Comparison of ENCODE assay signal across 10 mouse cellular contexts in the genomic region with DNA sequence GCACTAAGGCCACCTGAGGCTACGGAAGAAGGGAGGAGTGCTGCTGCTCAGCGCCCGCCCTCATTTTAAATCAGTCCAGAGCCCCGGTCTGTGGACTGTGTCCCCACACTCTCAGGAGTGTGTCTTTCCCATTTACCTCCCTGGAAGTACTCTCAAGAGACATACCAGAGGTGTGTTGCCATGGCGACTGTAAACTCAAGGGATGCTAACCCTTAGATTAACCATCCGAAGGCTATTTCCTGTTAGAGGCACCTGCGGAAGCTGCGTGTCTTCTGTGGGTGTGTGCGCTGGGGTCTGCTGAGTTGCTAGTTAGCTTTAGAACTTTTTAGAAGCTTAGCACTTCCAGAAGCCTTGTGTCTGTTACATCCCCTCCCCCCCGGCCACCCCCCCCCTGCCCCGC.
DNase-seq lines count a peak whose midpoint lies in the region; ATAC-seq and TF ChIP-seq lines count a peak whose summit lies in the region.
"Had no signal": no experiment of that assay in that cellular context is flagged by ENCODE, and none has a peak within 500 bp of the region (broad histone marks: within the 10 kb centered on the region; RNA-seq: fewer than 3 reads in every experiment).

No protein-coding gene starts in this region.

- no peak overlapping the region for H3K9ac ChIP-seq in intestine, embryonic 14.5 days (ENCODE audit: low read length)
- no peak overlapping the region for H3K9ac ChIP-seq in intestine, embryonic 16.5 days (ENCODE audit: low read depth, low read length)
- no peak overlapping the region for H3K9ac ChIP-seq in forebrain, embryonic 15.5 days (replicated peaks)
- H3K9ac ChIP-seq: midbrain, embryonic 12.5 days had no signal

- WGBS in intestine, embryonic 14.5 days, result 50% methylated on average over 11 of the region's 11 CpGs
- WGBS in intestine, embryonic 16.5 days, result 55% methylated on average over 11 of the region's 11 CpGs
- 32% methylated on average over 11 of the region's 11 CpGs for WGBS in bone marrow, adult 2 months
- 62% methylated on average over 11 of the region's 11 CpGs for WGBS in forebrain, embryonic 15.5 days

- H3K9me3 ChIP-seq in intestine, embryonic 14.5 days (ENCODE audit: control insufficient read depth, low read length), result no peaks in the 10 kb centered on the region
- no peaks in the 10 kb centered on the region for H3K9me3 ChIP-seq in intestine, embryonic 16.5 days (ENCODE audit: control insufficient read depth, low read length)
- no peaks in the 10 kb centered on the region for H3K9me3 ChIP-seq in forebrain, embryonic 15.5 days
- H3K9me3 ChIP-seq: midbrain, embryonic 12.5 days had no signal

- intact Hi-C loops in left cerebral cortex, postnatal 4 days (cut with DNase I), result loop anchor here (2.0 kb wide), 1 partner anchor 108 kb away; a partner anchor contains a TSS

- no peak overlapping the region for H3K27ac ChIP-seq in intestine, embryonic 14.5 days (ENCODE audit: low read depth)
- H3K27ac ChIP-seq in intestine, embryonic 16.5 days (ENCODE audit: low read length), result no peak overlapping the region
- peak overlapping the region; percentile 5; the same call in 1 of the 2 replicates for H3K27ac ChIP-seq in bone marrow, adult 2 months (ENCODE audit: control insufficient read depth, insufficient read depth, low read depth, low read length, poor library complexity)
- no peak overlapping the region for H3K27ac ChIP-seq in forebrain, embryonic 15.5 days (replicated peaks)
- H3K27ac ChIP-seq: gastrocnemius, adult 2 months; midbrain, embryonic 12.5 days had no signal

- no peaks in the 10 kb centered on the region for H3K36me3 ChIP-seq in intestine, embryonic 14.5 days (ENCODE audit: control insufficient read depth, insufficient read depth, low read length)
- H3K36me3 ChIP-seq in intestine, embryonic 16.5 days (ENCODE audit: control insufficient read depth, insufficient read depth, low read length), result no peaks in the 10 kb centered on the region
- H3K36me3 ChIP-seq in forebrain, embryonic 15.5 days, result no peaks in the 10 kb centered on the region
- H3K36me3 ChIP-seq: midbrain, embryonic 12.5 days had no signal

- DNase-seq in intestine, embryonic 14.5 days (ENCODE audit: low spot score), result no peak
- DNase-seq in CD4-positive helper T cell, adult 2 months (ENCODE audit: low read depth, low spot score), result peak; percentile 58
- DNase-seq in naive thymus-derived CD4-positive, alpha-beta T cell, adult 2 months (ENCODE audit: low read depth), result peak; percentile 52
- no peak for DNase-seq in left cerebral cortex, postnatal 4 days

- H3K4me3 ChIP-seq in intestine, embryonic 14.5 days (ENCODE audit: low read depth, low read length), result no peak overlapping the region
- no peak overlapping the region for H3K4me3 ChIP-seq in intestine, embryonic 16.5 days (ENCODE audit: low read length)
- no peak overlapping the region for H3K4me3 ChIP-seq in bone marrow, adult 2 months (replicated peaks; ENCODE audit: control insufficient read depth, low read depth, low read length)
- no peak overlapping the region for H3K4me3 ChIP-seq in forebrain, embryonic 15.5 days
- H3K4me3 ChIP-seq: gastrocnemius, adult 2 months; midbrain, embryonic 12.5 days had no signal

- peak; percentile 52; the same call in 1 of the 2 replicates for ATAC-seq in intestine, embryonic 14.5 days (replicated peaks; ENCODE audit: low FRiP score, low TSS enrichment, low read depth)
- ATAC-seq in intestine, embryonic 16.5 days, result no peak
- no peak for ATAC-seq in cerebellum, adult (ENCODE audit: insufficient number of reproducible peaks, low FRiP score, low TSS enrichment)
- no peak for ATAC-seq in forebrain, embryonic 15.5 days (replicated peaks)

- no peak for TF ChIP-seq CTCF in bone marrow, adult 2 months (IDR thresholded peaks at IDR 0.05; ENCODE audit: control insufficient read depth, insufficient read depth, low read length)

- H3K4me1 ChIP-seq in intestine, embryonic 14.5 days (replicated peaks; ENCODE audit: control insufficient read depth, insufficient read depth, low read length), result peaks cover 8% of the 10 kb centered on the region; the same call in 1 of the 2 replicates
- H3K4me1 ChIP-seq in intestine, embryonic 16.5 days (ENCODE audit: control insufficient read depth, insufficient read depth, low read length), result no peaks in the 10 kb centered on the region
- H3K4me1 ChIP-seq in bone marrow, adult 2 months (ENCODE audit: control insufficient read depth, insufficient read depth, low read length), result peaks cover 4% of the 10 kb centered on the region; the same call in 1 of the 2 replicates
- no peaks in the 10 kb centered on the region for H3K4me1 ChIP-seq in forebrain, embryonic 15.5 days
- H3K4me1 ChIP-seq: midbrain, embryonic 12.5 days had no signal

- no peaks in the 10 kb centered on the region for H3K27me3 ChIP-seq in intestine, embryonic 14.5 days (replicated peaks; ENCODE audit: control insufficient read depth, insufficient read depth, low read length)
- H3K27me3 ChIP-seq in intestine, embryonic 16.5 days (replicated peaks; ENCODE audit: control insufficient read depth, insufficient read depth, low read length), result no peaks in the 10 kb centered on the region
- H3K27me3 ChIP-seq in forebrain, embryonic 15.5 days, result no peaks in the 10 kb centered on the region
- H3K27me3 ChIP-seq: midbrain, embryonic 12.5 days had no signal

- TF ChIP-seq POLR2A in bone marrow, adult 2 months (IDR thresholded peaks at IDR 0.05; ENCODE audit: borderline replicate concordance, control insufficient read depth, low read depth, low read length), result no peak

- H3K4me2 ChIP-seq in intestine, embryonic 14.5 days (ENCODE audit: low read length), result no peak overlapping the region
- H3K4me2 ChIP-seq in intestine, embryonic 16.5 days (ENCODE audit: low read depth, low read length), result no peak overlapping the region
- H3K4me2 ChIP-seq in forebrain, embryonic 15.5 days (replicated peaks), result no peak overlapping the region
- H3K4me2 ChIP-seq: midbrain, embryonic 12.5 days had no signal

Comparison
In these comparisons a context has a peak if more than half of its experiments do, and no peak if none do; other contexts are left out.
1. DNase-seq: peak in CD4-positive helper T cell, adult 2 months (single experiment) and naive thymus-derived CD4-positive, alpha-beta T cell, adult 2 months (single experiment); none in intestine, embryonic 14.5 days (single experiment) and left cerebral cortex, postnatal 4 days (single experiment).